Mouse (Mus musculus) thymus, adult 2 months (tissue): ENCODE measurements at regions not wholly inside any gene's neighbourhood (a gene's known extent, or its start where the extent isn't known, plus 50 kb on each side); places are given as distances from the start of the nearest gene placed in this dataset.

Experiments used
- DNase-seq: peaks from one replicate; pipeline ENCODE4 v3.0.0; 2021
- H3K27ac ChIP-seq: fragments of 200-500 bp; 2 replicates; pipeline ENCODE4 v1.5.1; 2012; ENCODE audit warnings: low read length, control low read depth; ENCODE audit not compliant: control insufficient read depth, insufficient read depth
- H3K27me3 ChIP-seq: fragments of 200-500 bp; 2 replicates; pipeline ENCODE4 v1.6.1; 2012; ENCODE audit warnings: mild to moderate bottlenecking, low read length, moderate library complexity, mixed read lengths; ENCODE audit not compliant: control insufficient read depth, insufficient read depth
- H3K36me3 ChIP-seq: fragments of 200-500 bp; 2 replicates; pipeline ENCODE4 v1.6.1; 2012; ENCODE audit warnings: mild to moderate bottlenecking, low read length, moderate library complexity; ENCODE audit not compliant: control insufficient read depth, insufficient read depth
- H3K4me1 ChIP-seq: fragments of 200-500 bp; replicated peaks from 2 replicates; pipeline ENCODE4 v1.6.1; 2012; ENCODE audit warnings: low read length; ENCODE audit not compliant: control insufficient read depth, insufficient read depth
- H3K4me3 ChIP-seq: fragments of 200-500 bp; 2 replicates; pipeline ENCODE4 v1.5.1; 2012; ENCODE audit warnings: mild to moderate bottlenecking, low read length, control low read depth, moderate library complexity; ENCODE audit not compliant: control insufficient read depth, insufficient read depth
- CTCF ChIP-seq: fragments of 200-500 bp; IDR thresholded peaks from 2 replicates; pipeline ENCODE4 v1.5.1; 2012; ENCODE audit warnings: mild to moderate bottlenecking, control low read depth, low read length, moderate library complexity, borderline replicate concordance; ENCODE audit not compliant: control insufficient read depth, poor library complexity, insufficient read depth; ENCODE audit errors: extremely low read depth
- POLR2A ChIP-seq: fragments of 200-500 bp; IDR thresholded peaks from 2 replicates; pipeline ENCODE4 v1.6.1; 2012; ENCODE audit warnings: mild to moderate bottlenecking, low read length, control low read depth, moderate library complexity; ENCODE audit not compliant: control insufficient read depth, poor library complexity, insufficient read depth; ENCODE audit errors: extremely low read depth
- WGBS: fragments of 180-500 bp; shearing (Covaris S2); methylation state at CpG from one replicate; pipeline ENCODE4 v1.1.7; 2018; 5-methylcytosine and 5-hydroxymethylcytosine counted together

GRCm38 (mm10) chr12:26756284-26756683, 287.3 kb downstream of the Cmpk2 start:
- no peak overlapping the region for H3K27ac ChIP-seq
- no peaks in the 10 kb centered on the region for H3K4me1 ChIP-seq
- DNase-seq: no peak
- no peak overlapping the region for H3K4me3 ChIP-seq
- no peaks in the 10 kb centered on the region for H3K27me3 ChIP-seq
- no peaks in the 10 kb centered on the region for H3K36me3 ChIP-seq
- TF ChIP-seq POLR2A (no peak), CTCF (no peak)
- WGBS: 68% methylated on average over 2 of the region's 2 CpGs

DNA sequence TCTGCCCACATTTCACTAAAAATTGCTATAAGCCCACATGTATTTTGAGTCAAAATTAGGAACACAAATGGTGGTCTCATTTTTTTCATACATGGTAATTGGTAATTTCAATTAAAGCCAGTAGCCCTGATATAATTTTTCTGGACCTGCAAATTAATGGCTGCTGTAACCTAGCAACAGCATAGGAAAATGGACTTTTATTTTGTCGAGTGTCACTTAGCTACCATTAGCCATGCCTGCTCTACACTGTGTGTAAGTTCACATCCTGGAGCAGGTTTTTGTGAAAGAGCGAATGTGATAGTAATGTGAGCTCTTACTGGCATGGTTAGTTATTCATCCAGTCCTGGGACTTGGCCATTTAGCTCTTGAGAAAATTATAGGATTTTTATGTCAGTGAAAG, 285.6 kb downstream of the Cmpk2 start:
- WGBS: 92% methylated on average over 2 of the region's 2 CpGs
- no peak overlapping the region for H3K4me3 ChIP-seq

DNA sequence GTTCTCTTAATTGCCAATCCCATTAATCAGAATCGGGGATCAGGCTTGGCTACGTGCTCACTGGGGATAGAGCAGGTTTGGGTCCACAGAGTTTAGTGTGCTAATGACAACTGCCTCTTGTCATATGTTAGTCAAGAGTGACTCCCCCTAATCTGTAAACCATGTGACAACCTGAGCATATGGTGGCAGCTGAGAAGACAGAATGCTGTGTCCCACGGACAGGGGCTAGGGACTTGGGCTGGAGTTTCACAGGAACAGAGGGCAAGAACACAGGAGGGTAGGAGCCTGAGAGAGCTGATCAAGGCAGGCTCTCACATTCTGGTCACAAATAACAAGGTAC, 265.5 kb downstream of the Cmpk2 start:
- 81% methylated on average over 3 of the region's 3 CpGs for WGBS
- Histone ChIP-seq H3K27ac (no peak overlapping the region), H3K4me1 (no peaks in the 10 kb centered on the region), H3K27me3 (no peaks in the 10 kb centered on the region), H3K36me3 (no peaks in the 10 kb centered on the region), H3K4me3 (no peak overlapping the region)
- no peak for DNase-seq
- TF ChIP-seq CTCF (no peak), POLR2A (no peak)

More for the DNA sequence above, 285.6 kb downstream of the Cmpk2 start:
- H3K36me3 ChIP-seq: no peaks in the 10 kb centered on the region
- H3K27ac ChIP-seq: no peak overlapping the region
- H3K4me1 ChIP-seq: no peaks in the 10 kb centered on the region
- TF ChIP-seq POLR2A (no peak), CTCF (no peak)
- DNase-seq: no peak
- H3K27me3 ChIP-seq: no peaks in the 10 kb centered on the region

GRCm38 (mm10) chr12:26733822-26734557, 265.0 kb downstream of the Cmpk2 start:
- no peaks in the 10 kb centered on the region for H3K27me3 ChIP-seq
- no peak overlapping the region for H3K4me3 ChIP-seq
- no peak overlapping the region for H3K27ac ChIP-seq
- WGBS: 70% methylated on average over 4 of the region's 4 CpGs
- H3K4me1 ChIP-seq: no peaks in the 10 kb centered on the region
- no peak for DNase-seq
- TF ChIP-seq CTCF (no peak), POLR2A (no peak)
- no peaks in the 10 kb centered on the region for H3K36me3 ChIP-seq

DNA sequence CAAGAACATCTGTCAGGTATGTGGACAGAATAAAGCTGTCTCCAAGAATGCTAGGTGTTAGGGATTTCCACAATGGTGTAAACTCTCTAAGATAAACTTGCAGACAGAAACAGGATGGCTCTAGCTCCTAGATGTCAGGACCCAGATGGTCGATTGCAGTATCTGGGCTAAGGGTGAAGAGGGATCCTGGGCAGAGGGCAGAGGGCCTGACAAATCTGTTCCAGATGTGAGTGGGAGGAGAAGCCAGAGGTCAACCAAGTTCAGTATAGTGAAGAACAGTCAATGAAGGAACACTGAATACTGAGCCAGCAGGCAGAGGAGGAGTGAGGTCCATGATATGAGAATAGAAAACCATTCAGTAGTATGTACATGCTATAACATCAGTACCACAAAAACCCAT, 254.4 kb downstream of the Cmpk2 start:
- Histone ChIP-seq H3K4me3 (no peak overlapping the region), H3K27me3 (no peaks in the 10 kb centered on the region), H3K27ac (no peak overlapping the region), H3K36me3 (no peaks in the 10 kb centered on the region), H3K4me1 (no peaks in the 10 kb centered on the region)
- no peak for TF ChIP-seq CTCF
- TF ChIP-seq POLR2A: no peak
- 60% methylated on average over 1 of the region's 1 CpGs for WGBS
- DNase-seq: no peak

GRCm38 (mm10) chr12:26698838-26699237, 229.8 kb downstream of the Cmpk2 start:
- H3K27ac ChIP-seq: no peak overlapping the region
- 91% methylated on average over 1 of the region's 1 CpGs for WGBS
- H3K4me1 ChIP-seq: no peaks in the 10 kb centered on the region
- H3K36me3 ChIP-seq: no peaks in the 10 kb centered on the region
- no peak overlapping the region for H3K4me3 ChIP-seq
- no peak for TF ChIP-seq POLR2A
- no peak for TF ChIP-seq CTCF
- no peak for DNase-seq
- H3K27me3 ChIP-seq: no peaks in the 10 kb centered on the region

DNA sequence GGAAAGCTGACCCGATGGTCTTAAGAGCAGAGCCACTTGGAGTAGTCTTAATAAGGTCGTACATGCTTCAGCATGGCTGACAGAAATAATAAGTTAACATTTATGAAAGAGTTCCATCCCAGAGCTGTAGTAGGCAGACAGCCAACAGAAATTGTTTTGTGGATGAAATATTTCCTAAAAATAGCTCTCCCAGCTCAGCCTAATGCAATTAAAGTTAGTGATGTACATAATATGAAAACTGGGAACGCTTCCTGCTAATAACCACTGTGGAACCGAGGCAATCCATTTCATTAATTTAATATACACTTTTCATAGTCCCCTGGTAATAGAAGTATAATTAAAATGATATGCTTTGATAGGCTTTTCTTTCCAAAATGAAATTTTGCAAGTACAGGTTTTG, 219.0 kb downstream of the Cmpk2 start:
- Histone ChIP-seq H3K27ac (no peak overlapping the region), H3K4me3 (no peak overlapping the region), H3K36me3 (no peaks in the 10 kb centered on the region), H3K27me3 (no peaks in the 10 kb centered on the region), H3K4me1 (no peaks in the 10 kb centered on the region)
- no peak for TF ChIP-seq CTCF
- TF ChIP-seq POLR2A: no peak
- WGBS: 92% methylated on average over 4 of the region's 4 CpGs
- DNase-seq: no peak
